Mouse (Mus musculus) duodenum, adult 2 months (tissue): ENCODE measurements around the gene H6pd. TPM values are rescaled to one million over a fixed set of nuclear protein-coding genes. Genes with fewer than 3 reads are reported as not detected.

ENCODE experiments used
- polyA plus RNA-seq: library from polyadenylated mRNA; depleted of rRNA; stranded (reverse); fragments of >200 nt; gene quantifications from 2 replicates; pipeline ENCODE4 v1.2.3, GENCODE M21; 2012; ENCODE audit warnings: low replicate concordance; rRNA removed

Gene H6pd
- polyA plus RNA-seq: 15.0 and 25.2 TPM in 2 replicates

DNA sequence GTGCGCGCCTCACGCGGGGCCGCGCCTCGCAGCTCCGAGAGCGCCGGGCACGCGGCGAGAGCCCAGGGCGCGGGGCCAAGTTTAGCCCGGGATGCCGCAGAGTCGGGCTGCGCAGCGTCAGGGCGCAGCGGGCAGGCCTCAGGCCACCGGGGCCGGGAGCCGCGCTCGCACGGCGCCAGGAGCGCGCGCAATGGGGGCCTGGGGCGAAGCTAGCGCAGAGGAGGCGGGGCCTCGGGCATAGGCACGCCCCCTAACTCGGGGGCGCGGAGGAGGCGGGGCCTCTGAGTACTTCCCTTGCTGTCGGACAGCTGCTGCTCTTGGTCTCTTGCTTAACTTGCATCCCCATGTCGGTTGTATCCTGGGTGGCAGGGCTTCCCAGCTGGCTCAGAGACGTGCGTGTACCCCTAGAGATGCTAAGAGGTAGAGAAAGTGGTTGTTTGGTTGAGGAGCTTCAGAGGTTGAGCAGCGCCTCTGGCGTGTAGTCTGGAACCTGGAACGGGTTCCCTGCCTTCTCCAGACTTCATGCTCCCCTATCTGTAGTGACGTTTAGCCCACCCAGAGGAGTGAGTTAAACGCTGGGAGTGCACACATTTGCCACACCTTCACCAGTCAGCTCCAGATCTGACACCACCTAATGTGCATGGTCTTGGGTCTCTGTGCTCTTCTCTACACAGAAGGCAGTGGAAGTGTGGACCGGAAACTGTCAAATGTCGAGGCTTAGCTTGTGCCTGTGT, at the start of gene H6pd:
Gene H6pd (minus strand): TSS at position 171 of the 734 bp plus-strand sequence.

DNA sequence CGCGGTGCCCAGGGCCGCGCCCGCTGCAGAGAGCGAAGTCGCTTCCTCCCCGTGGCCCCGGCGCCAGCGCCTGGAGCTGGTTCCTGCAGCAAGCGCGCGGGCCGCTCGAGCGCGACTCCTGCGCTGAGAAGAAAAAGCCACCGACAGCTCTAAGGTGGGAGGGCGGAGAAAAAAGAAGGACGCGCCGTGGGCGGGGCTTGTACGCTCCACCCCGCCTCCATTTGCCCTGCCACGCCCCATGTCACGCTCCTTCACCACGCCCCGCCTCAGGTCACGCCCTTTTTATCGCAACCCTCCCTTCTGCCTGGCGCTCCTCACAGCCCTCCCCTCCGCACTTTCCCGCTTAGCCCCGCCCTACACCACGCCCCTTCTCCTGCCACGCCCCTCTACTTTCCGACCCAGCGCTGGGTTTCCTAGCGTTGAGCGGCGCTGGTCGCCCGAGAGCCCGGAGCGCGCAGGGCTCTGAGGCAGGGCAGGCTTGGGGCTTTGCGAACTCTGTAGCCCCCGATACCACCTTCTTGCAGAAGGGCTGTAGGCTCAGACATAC, 53.9 kb downstream of the H6pd start, which contains the start of gene Spsb1:
Gene Spsb1 (minus strand): TSS at position 151 of the 547 bp plus-strand sequence.

Other genes starting within 250 kb of the H6pd start
- gene Slc25a33, start 234.7 kb downstream of the H6pd start, polyA plus RNA-seq: 11.8 and 11.9 TPM in 2 replicates
- gene Spsb1, start 54.0 kb downstream of the H6pd start, polyA plus RNA-seq: 20.8 and 30.3 TPM in 2 replicates
- gene Gpr157, start 78.3 kb upstream of the H6pd start, polyA plus RNA-seq: 3.6 and 3.7 TPM in 2 replicates
- gene Slc2a5, start 110.3 kb upstream of the H6pd start, polyA plus RNA-seq: 164 and 279 TPM in 2 replicates
- gene Slc2a7, start 139.9 kb upstream of the H6pd start, polyA plus RNA-seq: 63.9 and 194 TPM in 2 replicates
- not detected in 2 replicates for gene Car6, start 192.3 kb upstream of the H6pd start, polyA plus RNA-seq
- gene Eno1, start 227.7 kb upstream of the H6pd start, polyA plus RNA-seq: 467 and 479 TPM in 2 replicates